Mouse (Mus musculus) heart, postnatal 0 days (tissue): ENCODE results near the gene Slc8a3.

Experiments
- CTCF ChIP-seq: IDR thresholded peaks from 2 replicates; pipeline ENCODE4 v1.5.1; 2016; ENCODE audit warnings: antibody characterized with exemption, control low read depth, low read depth
- EP300 ChIP-seq: IDR thresholded peaks from 2 replicates; pipeline ENCODE4 v1.6.1; 2016; ENCODE audit warnings: antibody characterized with exemption, low read depth

DNA sequence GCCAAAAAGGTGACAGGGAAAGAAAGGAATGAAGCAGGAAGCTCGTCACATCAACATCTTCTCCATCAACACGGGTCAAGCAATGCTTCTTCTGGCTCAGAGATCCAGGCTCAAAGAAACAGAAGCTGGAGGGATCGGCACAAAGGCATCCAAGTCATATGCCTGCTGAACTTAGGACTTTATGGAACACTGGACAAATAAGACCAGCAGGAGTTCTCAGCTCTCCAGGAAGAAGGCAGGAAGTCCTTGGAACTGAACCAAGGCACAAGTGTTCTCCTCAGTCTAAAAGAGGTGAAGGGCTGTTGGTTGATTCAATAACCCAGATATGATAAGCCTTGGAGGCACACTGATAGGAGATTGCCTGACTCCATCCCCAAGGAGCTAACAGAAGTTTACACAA lies 8.0 kb downstream of the Slc8a3 start:
- TF ChIP-seq EP300: no peak
- no peak for TF ChIP-seq CTCF
